Mouse (Mus musculus) spleen, adult 2 months (tissue): ENCODE data around the gene Bcr.

Experiments used
- CTCF ChIP-seq: fragments of 200-500 bp; IDR thresholded peaks from 2 replicates; pipeline ENCODE4 v1.5.1; 2011; ENCODE audit warnings: mild to moderate bottlenecking, inconsistent platforms; ENCODE audit not compliant: insufficient read depth, insufficient read length, insufficient replicate concordance; ENCODE audit errors: extremely low read depth
- POLR2A ChIP-seq: fragments of 200-500 bp; IDR thresholded peaks from 2 replicates; pipeline ENCODE4 v1.6.1; 2011; ENCODE audit warnings: low read depth, low read length, inconsistent platforms

- no peak for TF ChIP-seq CTCF
- TF ChIP-seq POLR2A = no peak
Measured at GRCm38 (mm10) chr10:75044459-75044858, 15.9 kb upstream of the Bcr start.
